Mouse (Mus musculus) leukemia stem cell, adult 10-12 weeks (primary cell): Measurements from ENCODE around the gene Stmn3. TPM values are rescaled to one million over a fixed set of nuclear protein-coding genes. Genes with fewer than 3 reads are reported as not detected.

Experiments
- polyA plus RNA-seq: library from polyadenylated mRNA; stranded (reverse); fragments of >175 nt; gene quantifications from 2 replicates; pipeline ENCODE4 v1.2.3, GENCODE M21; 2012; ENCODE audit warnings: low replicate concordance

The Stmn3 gene
- polyA plus RNA-seq: not detected in 2 replicates

GRCm38 (mm10) chr2:181314080-181314810 is at the start of gene Stmn3:
Gene Stmn3, minus strand, starts transcription at chr2:181314500.

GRCm38 (mm10) chr2:181319248-181320102 is 5.2 kb upstream of the Stmn3 start, which contains the start of gene Rtel1:
Gene Rtel1, plus strand, starts transcription at chr2:181319739.

GRCm38 (mm10) chr2:181287958-181288350 is 26.3 kb downstream of the Stmn3 start, which contains the start of gene Gmeb2:
Gene Gmeb2, minus strand, starts transcription at chr2:181288035.

Other genes with a start within 250 kb of the Stmn3 start
- not detected in 2 replicates for gene Kcnq2, start 179.2 kb downstream of the Stmn3 start, polyA plus RNA-seq
- not detected in 2 replicates for gene Eef1a2, start 157.5 kb downstream of the Stmn3 start, polyA plus RNA-seq
- gene Ppdpf, start 127.3 kb downstream of the Stmn3 start, polyA plus RNA-seq: 250 and 398 TPM in 2 replicates
- not detected in 2 replicates for gene Ptk6, start 111.7 kb downstream of the Stmn3 start, polyA plus RNA-seq
- 0.22 TPM in 1 of 2 replicates, not detected in the other for gene Srms, start 101.3 kb downstream of the Stmn3 start, polyA plus RNA-seq
- gene Fndc11, start 94.5 kb downstream of the Stmn3 start, polyA plus RNA-seq: not detected in 2 replicates
- 22.3 and 46.5 TPM in 2 replicates for gene Helz2, start 72.5 kb downstream of the Stmn3 start, polyA plus RNA-seq
- 13.5 and 32.3 TPM in 2 replicates for gene Gmeb2, start 26.5 kb downstream of the Stmn3 start, polyA plus RNA-seq
- 9.3 and 28.8 TPM in 2 replicates for gene Rtel1, start 5.2 kb upstream of the Stmn3 start, polyA plus RNA-seq
- gene Zgpat, start 50.4 kb upstream of the Stmn3 start, polyA plus RNA-seq: 21.1 and 22.1 TPM in 2 replicates
- gene Arfrp1, start 50.9 kb upstream of the Stmn3 start, polyA plus RNA-seq: 9.7 and 13.9 TPM in 2 replicates
- 46.2 and 128 TPM in 2 replicates for gene Lime1, start 65.6 kb upstream of the Stmn3 start, polyA plus RNA-seq
- 5.7 and 8.6 TPM in 2 replicates for gene Zbtb46, start 144.9 kb upstream of the Stmn3 start, polyA plus RNA-seq
- 0.13 TPM in 1 of 2 replicates, not detected in the other for gene Abhd16b, start 178.7 kb upstream of the Stmn3 start, polyA plus RNA-seq
- 4.8 and 42.6 TPM in 2 replicates for gene Tpd52l2, start 182.6 kb upstream of the Stmn3 start, polyA plus RNA-seq
- 35.7 and 46.0 TPM in 2 replicates for gene Dnajc5, start 206.0 kb upstream of the Stmn3 start, polyA plus RNA-seq